Mouse (Mus musculus): ENCODE measurements around the gene Peli1. TPM values are rescaled to one million over a fixed set of nuclear protein-coding genes. Genes with fewer than 3 reads are reported as not detected.

Gene Peli1
- total RNA-seq, 2 experiments from 2014 or later, result 7.6 to 12.6 TPM

GRCm38 (mm10) chr11:21092621-21093020 lies 1.5 kb downstream of the Peli1 start:
- no peak for DNase-seq

GRCm38 (mm10) chr11:21093081-21093815 lies 2.2 kb downstream of the Peli1 start:
- DNase-seq, result no peak

GRCm38 (mm10) chr11:21096590-21096989 lies 5.5 kb downstream of the Peli1 start:
- DNase-seq, result no peak

GRCm38 (mm10) chr11:21098457-21098856 lies 7.4 kb downstream of the Peli1 start:
- no peak for DNase-seq

- DNase-seq, result no peak
These were observed 9.6 kb downstream of the Peli1 start for GRCm38 (mm10) chr11:21100704-21101103.

- DNase-seq, result no peak
These were observed 10.2 kb downstream of the Peli1 start for GRCm38 (mm10) chr11:21101286-21101685.

GRCm38 (mm10) chr11:21102273-21103005 lies 11.3 kb downstream of the Peli1 start:
- no peak for DNase-seq

- DNase-seq, result no peak
These were observed 12.1 kb downstream of the Peli1 start for GRCm38 (mm10) chr11:21103186-21103585.

- no peak for DNase-seq
These were observed 14.3 kb downstream of the Peli1 start for GRCm38 (mm10) chr11:21105393-21105792.

GRCm38 (mm10) chr11:21107120-21107519 lies 16.0 kb downstream of the Peli1 start:
- no peak for DNase-seq

- no peak for DNase-seq
These were observed 18.2 kb downstream of the Peli1 start for GRCm38 (mm10) chr11:21109279-21109678.

- DNase-seq, result no peak
These were observed 23.4 kb downstream of the Peli1 start for GRCm38 (mm10) chr11:21114516-21114915.

GRCm38 (mm10) chr11:21115804-21116203 lies 24.7 kb downstream of the Peli1 start:
- DNase-seq, result no peak

GRCm38 (mm10) chr11:21116623-21117295 lies 25.7 kb downstream of the Peli1 start:
- no peak for DNase-seq

- DNase-seq, result no peak
These were observed 30.6 kb downstream of the Peli1 start for GRCm38 (mm10) chr11:21121737-21122136.

GRCm38 (mm10) chr11:21122399-21122798 lies 31.3 kb downstream of the Peli1 start:
- no peak for DNase-seq

- no peak for DNase-seq
These were observed 40.6 kb downstream of the Peli1 start for GRCm38 (mm10) chr11:21131692-21132091.

- no peak for DNase-seq
These were observed 43.9 kb downstream of the Peli1 start for GRCm38 (mm10) chr11:21134875-21135451.

GRCm38 (mm10) chr11:21139453-21139852 lies 48.4 kb downstream of the Peli1 start:
- no peak for DNase-seq

GRCm38 (mm10) chr11:21141242-21141641 lies 50.2 kb downstream of the Peli1 start:
- no peak for DNase-seq

GRCm38 (mm10) chr11:21141755-21142154 lies 50.7 kb downstream of the Peli1 start:
- DNase-seq, result no peak

GRCm38 (mm10) chr11:21149476-21149875 lies 58.4 kb downstream of the Peli1 start:
- DNase-seq, result no peak

- no peak for DNase-seq
These were observed 59.2 kb downstream of the Peli1 start for GRCm38 (mm10) chr11:21150316-21150715.
